Mouse (Mus musculus) fat pad, adult 2 months (tissue): ENCODE measurements around the gene Cmip.

Experiments used
- DNase-seq: peaks from one replicate; pipeline ENCODE4 v3.0.0-alpha.2; 2011; ENCODE audit warnings: low read depth, low spot score; ENCODE audit errors: extremely low read depth

The Cmip gene

GRCm38 (mm10) chr8:117344899-117345298, 88.0 kb downstream of the Cmip start:
- DNase-seq = no peak

GRCm38 (mm10) chr8:117345376-117345775, 88.5 kb downstream of the Cmip start:
- no peak for DNase-seq

GRCm38 (mm10) chr8:117347556-117347955, 90.7 kb downstream of the Cmip start:
- DNase-seq = no peak

GRCm38 (mm10) chr8:117348718-117349394, 92.0 kb downstream of the Cmip start:
- no peak for DNase-seq

- no peak for DNase-seq
Measured at GRCm38 (mm10) chr8:117349541-117349940, 92.7 kb downstream of the Cmip start.

- DNase-seq = no peak
Measured at GRCm38 (mm10) chr8:117352098-117352497, 95.2 kb downstream of the Cmip start.

- no peak for DNase-seq
Measured at GRCm38 (mm10) chr8:117355111-117355831, 98.4 kb downstream of the Cmip start.

- no peak for DNase-seq
Measured at GRCm38 (mm10) chr8:117356109-117356672, 99.3 kb downstream of the Cmip start.

- DNase-seq = no peak
Measured at GRCm38 (mm10) chr8:117357491-117358467, 100.9 kb downstream of the Cmip start.

- DNase-seq = no peak
Measured at GRCm38 (mm10) chr8:117360172-117360930, 103.5 kb downstream of the Cmip start.

- DNase-seq = no peak
Measured at GRCm38 (mm10) chr8:117361595-117362437, 105.0 kb downstream of the Cmip start.

GRCm38 (mm10) chr8:117362438-117362726, 105.5 kb downstream of the Cmip start:
- no peak for DNase-seq

GRCm38 (mm10) chr8:117363291-117363690, 106.4 kb downstream of the Cmip start:
- DNase-seq = no peak

GRCm38 (mm10) chr8:117364374-117365160, 107.7 kb downstream of the Cmip start:
- DNase-seq = peak; percentile 84

GRCm38 (mm10) chr8:117366475-117366874, 109.6 kb downstream of the Cmip start:
- no peak for DNase-seq

- DNase-seq = no peak
Measured at GRCm38 (mm10) chr8:117367441-117367840, 110.6 kb downstream of the Cmip start.

GRCm38 (mm10) chr8:117368781-117369180, 111.9 kb downstream of the Cmip start:
- no peak for DNase-seq

GRCm38 (mm10) chr8:117370009-117370408, 113.1 kb downstream of the Cmip start:
- no peak for DNase-seq

GRCm38 (mm10) chr8:117371189-117371588, 114.3 kb downstream of the Cmip start:
- DNase-seq = no peak
